Mouse (Mus musculus) erythroblast, embryonic 14.5 days (primary cell): ENCODE data around the gene Klk1b9.

Experiments used
- GATA1 ChIP-seq: IDR thresholded peaks from 2 replicates; pipeline ENCODE4 v1.6.1; 2012; ENCODE audit warnings: low read length, inconsistent platforms, mixed read lengths
- TAL1 ChIP-seq: IDR thresholded peaks from 3 replicates; pipeline ENCODE4 v1.6.1; 2012; ENCODE audit warnings: low read length, inconsistent platforms, mixed read lengths

GRCm38 (mm10) chr7:43952703-43953102 is 23.2 kb upstream of the Klk1b9 start:
- TF ChIP-seq GATA1 (no peak), TAL1 (no peak)
